Mouse (Mus musculus) lung, postnatal 0 days (tissue): ENCODE data around the gene Sync. TPM values are rescaled to one million over a fixed set of nuclear protein-coding genes. Genes with fewer than 3 reads are reported as not detected.

Experiments
- ATAC-seq: fragments of 200-750 bp; cut with Nextera tagmentation; 2 replicates; pipeline ENCODE4 v1.8.0; 2017; ENCODE audit warnings: moderate library complexity
- DNase-seq: peaks from one replicate; pipeline ENCODE4 v3.0.0-alpha.2; 2016; ENCODE audit warnings: low spot score
- H3K27ac ChIP-seq: fragments of 300-500 bp; sonication (generic); 2 replicates; pipeline ENCODE4 v1.5.1; 2014; ENCODE audit warnings: antibody characterized with exemption, mild to moderate bottlenecking, low read length, mixed read lengths
- H3K27me3 ChIP-seq: fragments of 300-500 bp; sonication (generic); replicated peaks from 2 replicates; pipeline ENCODE4 v1.6.1; 2014; ENCODE audit warnings: low read length, mixed read lengths; ENCODE audit not compliant: insufficient read depth
- H3K36me3 ChIP-seq: fragments of 300-500 bp; sonication (generic); 2 replicates; pipeline ENCODE4 v1.6.1; 2014; ENCODE audit warnings: low read length, mixed read lengths; ENCODE audit not compliant: insufficient read depth
- H3K4me1 ChIP-seq: fragments of 300-500 bp; sonication (generic); 2 replicates; pipeline ENCODE4 v1.6.1; 2014; ENCODE audit warnings: antibody characterized with exemption, low read depth, low read length, mixed read lengths; ENCODE audit not compliant: insufficient read depth
- H3K4me2 ChIP-seq: fragments of 300-500 bp; sonication (generic); replicated peaks from 2 replicates; pipeline ENCODE4 v1.6.1; 2014; ENCODE audit warnings: low read depth, mild to moderate bottlenecking, low read length, moderate library complexity, mixed read lengths
- H3K4me3 ChIP-seq: fragments of 300-500 bp; sonication (generic); 2 replicates; pipeline ENCODE4 v1.5.1; 2014; ENCODE audit warnings: low read depth, low read length
- H3K9ac ChIP-seq: fragments of 300-500 bp; sonication (generic); replicated peaks from 2 replicates; pipeline ENCODE4 v1.6.1; 2014; ENCODE audit warnings: low read depth, mild to moderate bottlenecking
- H3K9me3 ChIP-seq: fragments of 300-500 bp; sonication (generic); 2 replicates; pipeline ENCODE4 v1.6.1; 2016; ENCODE audit warnings: low read length, mixed read lengths
- CTCF ChIP-seq: IDR thresholded peaks from 2 replicates; pipeline ENCODE4 v1.5.1; 2016; ENCODE audit warnings: antibody characterized with exemption, mild to moderate bottlenecking
- EP300 ChIP-seq: IDR thresholded peaks from 2 replicates; pipeline ENCODE4 v1.6.1; 2016; ENCODE audit warnings: antibody characterized with exemption, mild to moderate bottlenecking, control low read depth
- WGBS: fragments of 180-500 bp; shearing (Covaris S2); extraction: QIAGEN DNeasy Blood & Tissue Kit; methylation state at CpG from one replicate; pipeline ENCODE4 v1.1.7; 2014; 5-methylcytosine and 5-hydroxymethylcytosine counted together
- polyA plus RNA-seq: library from polyadenylated mRNA; unstranded; fragments of >200 nt; fragmentation: Nextera tagmentation; extraction: Ambion mirVana; gene quantifications from 2 replicates; pipeline ENCODE4 v1.2.1, GENCODE M21; 2015

Gene Sync
- polyA plus RNA-seq, 1 experiment from 2014 or later, result 0.80 TPM

GRCm38 (mm10) chr4:129242761-129243160 is 44.7 kb upstream of the Sync start:
- no peak overlapping the region for H3K27ac ChIP-seq
- no peak overlapping the region for H3K4me2 ChIP-seq
- no peak overlapping the region for H3K4me3 ChIP-seq
- peaks cover 11% of the 10 kb centered on the region; the same call in 1 of the 2 replicates for H3K4me1 ChIP-seq
- ATAC-seq, result no peak
- H3K9ac ChIP-seq, result no peak overlapping the region
- no peaks in the 10 kb centered on the region for H3K9me3 ChIP-seq
- 51% methylated on average over 4 of the region's 4 CpGs for WGBS
- H3K27me3 ChIP-seq, result no peaks in the 10 kb centered on the region; the same call in 1 of the 2 replicates
- TF ChIP-seq CTCF (no peak), EP300 (no peak)
- DNase-seq, result no peak
- H3K36me3 ChIP-seq, result no peaks in the 10 kb centered on the region

- 23% methylated on average over 4 of the region's 4 CpGs for WGBS
- Histone ChIP-seq H3K4me2 (peak overlapping the region; percentile 94; the same call in 1 of the 2 replicates), H3K27ac (no peak overlapping the region), H3K36me3 (no peaks in the 10 kb centered on the region), H3K9me3 (no peaks in the 10 kb centered on the region), H3K27me3 (no peaks in the 10 kb centered on the region; the same call in 1 of the 2 replicates), H3K4me1 (peaks cover 3% of the 10 kb centered on the region; the same call in 1 of the 2 replicates), H3K4me3 (no peak overlapping the region), H3K9ac (no peak overlapping the region)
- TF ChIP-seq EP300 (peak; percentile 38), CTCF (no peak)
- peak; percentile 90 for DNase-seq
- ATAC-seq, result peak; percentile 38
Observed at GRCm38 (mm10) chr4:129244802-129245201, 42.6 kb upstream of the Sync start.

DNA sequence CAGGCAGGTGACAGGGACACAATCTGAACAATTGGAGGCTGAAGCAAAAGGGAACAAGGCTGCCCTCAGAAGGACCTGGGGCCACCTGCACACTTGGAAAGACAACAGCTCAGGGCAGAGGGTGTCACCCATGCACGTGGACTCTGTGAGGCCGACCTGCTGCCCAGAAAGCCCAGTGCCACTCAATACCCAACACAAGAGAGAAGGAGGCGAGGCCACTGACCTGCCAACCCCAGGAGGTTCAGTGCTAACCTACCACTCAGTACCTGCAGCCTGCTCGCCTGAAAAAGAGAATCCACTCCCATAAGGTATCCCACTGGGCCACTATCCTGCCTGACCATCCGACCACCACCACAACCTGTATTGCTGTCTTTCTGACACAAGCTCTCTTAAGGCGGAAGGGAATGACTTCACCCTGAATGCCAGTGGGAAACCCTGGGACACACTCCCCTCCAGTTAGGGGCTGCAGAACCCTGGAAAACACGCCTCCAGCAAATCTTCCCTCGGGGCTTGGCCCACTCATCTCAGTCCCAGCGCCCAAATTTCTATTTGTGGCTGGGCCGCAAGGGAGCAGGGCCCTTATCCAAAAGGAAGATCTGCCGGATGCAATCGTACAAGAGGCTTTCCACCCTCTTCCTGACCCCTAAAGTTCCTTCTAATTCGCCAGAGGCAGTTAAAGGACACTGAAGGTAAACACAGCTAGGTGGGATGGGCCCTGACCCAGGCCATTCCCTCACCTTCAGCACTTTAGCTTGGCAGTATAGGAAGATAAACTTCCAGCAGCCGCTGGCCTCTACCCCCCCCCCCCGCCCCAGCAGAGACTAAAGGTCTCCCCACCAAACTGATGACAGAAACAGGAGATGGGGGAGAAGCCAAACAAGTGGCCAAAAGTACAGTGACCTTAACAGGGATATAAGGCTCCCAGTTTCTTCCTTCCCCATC is 40.8 kb upstream of the Sync start:
- Histone ChIP-seq H3K27me3 (0 out of 2 replicates have a peak, but pooled peaks cover 3% of the 10 kb centered on the region), H3K36me3 (no peaks in the 10 kb centered on the region), H3K9me3 (no peaks in the 10 kb centered on the region), H3K27ac (peak overlapping the region; percentile 64), H3K4me3 (peak overlapping the region; percentile 67), H3K4me2 (peak overlapping the region; percentile 94), H3K4me1 (peaks cover 4% of the 10 kb centered on the region; the same call in 1 of the 2 replicates), H3K9ac (0 out of 2 replicates have a peak overlapping the region, but pooled peaks have one; percentile 12)
- DNase-seq (no peak), ATAC-seq (no peak)
- WGBS, result 46% methylated on average over 15 of the region's 15 CpGs
- TF ChIP-seq CTCF, result no peak
- TF ChIP-seq EP300, result no peak

DNA sequence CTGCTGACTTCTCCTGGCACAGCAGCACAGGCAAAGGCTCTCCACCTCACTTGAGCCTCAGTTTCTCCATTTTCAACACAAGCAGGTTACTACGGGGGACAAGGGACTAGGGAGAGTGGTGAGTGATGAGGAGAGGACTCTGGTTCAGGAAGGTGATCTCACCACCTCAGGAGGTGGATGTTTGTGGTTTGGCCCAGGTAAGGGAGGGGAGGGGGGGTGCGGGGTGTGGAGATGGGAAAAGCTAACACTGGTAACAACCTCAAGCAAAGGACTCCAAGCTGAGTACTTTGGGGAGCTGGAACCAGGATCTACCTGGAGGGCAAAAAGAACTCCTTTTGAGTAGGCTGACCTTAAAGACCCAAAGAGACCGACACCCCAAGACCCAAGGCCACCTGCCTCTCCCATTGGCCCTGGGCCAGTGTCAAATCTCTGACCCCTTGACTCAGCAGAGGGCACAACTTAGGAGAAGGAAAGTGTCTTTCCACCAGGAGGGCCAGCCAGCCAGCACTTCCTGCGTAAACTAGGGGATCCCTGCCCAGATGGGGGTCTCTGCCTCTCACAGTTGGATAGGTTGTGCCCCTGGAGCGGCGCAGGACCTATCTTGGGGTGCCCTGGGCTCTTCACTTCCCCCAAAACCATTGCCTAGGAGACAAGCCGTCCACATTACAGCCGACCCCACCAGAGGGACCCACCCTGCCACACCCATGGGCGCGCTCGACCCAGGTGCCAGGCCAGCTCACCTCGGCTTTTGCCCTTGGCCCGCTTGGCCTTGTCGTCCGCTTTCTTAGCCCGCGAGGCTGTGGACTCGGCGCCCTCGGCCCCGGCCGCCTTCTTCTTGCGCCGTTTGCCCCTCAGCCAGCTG is 39.8 kb upstream of the Sync start:
- Histone ChIP-seq H3K27ac (peak overlapping the region; percentile 92), H3K4me2 (peak overlapping the region; percentile 94), H3K9me3 (no peaks in the 10 kb centered on the region), H3K4me3 (peak overlapping the region; percentile 67), H3K36me3 (no peaks in the 10 kb centered on the region), H3K4me1 (peaks cover 7% of the 10 kb centered on the region; the same call in 1 of the 2 replicates), H3K9ac (peak overlapping the region; percentile 82), H3K27me3 (0 out of 2 replicates have a peak, but pooled peaks cover 3% of the 10 kb centered on the region)
- TF ChIP-seq CTCF (no peak), EP300 (no peak)
- DNase-seq (peak; percentile 81), ATAC-seq (peak; percentile 66)
- 13% methylated on average over 23 of the region's 24 CpGs for WGBS

- Histone ChIP-seq H3K4me1 (peaks cover 4% of the 10 kb centered on the region; the same call in 1 of the 2 replicates), H3K4me2 (peak overlapping the region; percentile 94), H3K27me3 (0 out of 2 replicates have a peak, but pooled peaks cover 3% of the 10 kb centered on the region), H3K36me3 (no peaks in the 10 kb centered on the region), H3K9ac (peak overlapping the region; percentile 82), H3K4me3 (peak overlapping the region; percentile 67), H3K27ac (peak overlapping the region; percentile 92), H3K9me3 (no peaks in the 10 kb centered on the region)
- WGBS, result 2% methylated on average over 29 of the region's 74 CpGs
- TF ChIP-seq CTCF (no peak), EP300 (no peak)
- peak; percentile 24; the same call in 1 of the 2 replicates for ATAC-seq
- DNase-seq, result peak; percentile 67
Observed at GRCm38 (mm10) chr4:129248243-129248767, 39.1 kb upstream of the Sync start.
